Mouse (Mus musculus) neural tube, embryonic 11.5 days (tissue): ENCODE measurements around the gene Fancc. TPM values are rescaled to one million over a fixed set of nuclear protein-coding genes. Genes with fewer than 3 reads are reported as not detected.

Experiments
- microRNA counts: library from miRNA; unstranded; fragments of <30 nt; microRNA quantifications from one replicate; lab custom pipeline; 2015
- microRNA-seq: library from miRNA; unstranded; fragments of <30 nt; microRNA quantifications from one replicate; pipeline ENCODE4, GENCODE M21; 2016
- polyA plus RNA-seq: library from polyadenylated mRNA; unstranded; fragments of >200 nt; fragmentation: Nextera tagmentation; extraction: Ambion mirVana; gene quantifications from 2 replicates; pipeline ENCODE4 v1.2.1, GENCODE M21; 2014

The Fancc gene
- polyA plus RNA-seq, 1 experiment from 2014 or later: 22.2 TPM

MicroRNAs encoded within 50 kb of the gene (microRNA counts, 519-probe panel; counts per million panel counts)
- 4,131 counts per million, percentile 76 among the panel's probes with 10 or more counts for microRNA mmu-miR-23b (lab: Ali Mortazavi, UCI)
- 4,508 counts per million, percentile 82 among the panel's probes with 10 or more counts for microRNA mmu-miR-24 (lab: Ali Mortazavi, UCI)
- microRNA mmu-miR-27b (lab: Ali Mortazavi, UCI): 2,865 counts per million, percentile 63 among the panel's probes with 10 or more counts

Small RNA genes lying within 50 kb of the gene (microRNA-seq; reads per million reads assigned to microRNA genes)
- gene Mir23b (8,655 reads per million, percentile 94 among the genes with 10 or more reads in this experiment), gene Mir24-1 (not detected), gene Mir27b (964 reads per million, percentile 75 among the genes with 10 or more reads in this experiment), gene Mir3074-1 (not detected)

Other genes starting within 250 kb of the Fancc start
- gene Ptch1, start 76.3 kb upstream of the Fancc start, polyA plus RNA-seq: 22.8 and 24.2 TPM in 2 replicates